Mouse (Mus musculus) megakaryocyte, embryonic 14.5 days (primary cell): ENCODE results near the gene Optc.

Source experiments
- FLI1 ChIP-seq: IDR thresholded peaks from 2 replicates; pipeline ENCODE4 v1.6.1; 2012; ENCODE audit warnings: low read length, inconsistent platforms, mixed read lengths
- GATA1 ChIP-seq: IDR thresholded peaks from 3 replicates; pipeline ENCODE4 v1.6.1; 2012; ENCODE audit warnings: mixed read lengths, low read length, inconsistent platforms, borderline replicate concordance

- TF ChIP-seq GATA1 (no peak), FLI1 (no peak)
Observed at GRCm38 (mm10) chr1:133915115-133915514, 7.3 kb upstream of the Optc start.
